Mouse (Mus musculus): ENCODE data around the gene Rpl29.

Rpl29 gene

DNA sequence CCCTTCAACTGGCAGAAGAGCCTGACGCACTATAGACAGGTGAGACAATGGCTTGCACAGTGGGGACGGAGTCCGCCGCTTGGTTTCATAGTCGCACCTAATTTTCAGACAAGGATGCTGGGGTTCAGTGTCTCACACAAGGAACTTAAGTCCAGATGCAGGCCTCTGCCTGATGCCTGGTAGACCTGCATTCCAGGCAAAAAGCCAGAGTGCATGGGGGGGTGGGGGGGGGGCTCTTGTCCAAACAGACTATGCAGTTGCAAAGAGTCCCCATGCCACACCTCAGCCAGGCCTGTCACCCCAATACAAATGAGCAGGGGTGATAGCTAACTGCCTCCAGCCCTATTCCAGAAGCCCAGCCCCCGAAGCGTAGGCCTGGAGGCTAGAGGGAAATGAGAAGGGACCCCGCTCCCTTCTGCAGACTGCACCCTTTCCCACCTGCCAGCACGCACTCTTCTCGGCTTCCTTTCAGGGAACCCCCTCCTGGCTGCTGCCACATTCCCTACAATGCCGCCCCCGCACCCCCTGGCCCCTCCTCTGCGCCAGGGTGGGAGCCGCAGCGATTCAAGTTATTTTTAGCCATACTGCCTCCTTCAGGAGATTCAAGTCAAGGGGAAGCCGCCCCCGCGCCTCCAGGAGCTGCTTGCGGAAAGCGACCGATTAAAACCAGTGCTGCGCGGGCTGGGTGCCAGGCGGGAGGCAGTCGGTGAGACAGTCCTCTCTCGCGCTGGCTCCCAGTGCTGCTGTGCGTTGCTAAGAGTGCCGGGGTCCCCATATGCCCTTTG lies 11.2 kb upstream of the Rpl29 start:
- peak; percentile 91 for DNase-seq (ENCODE audit: low spot score)

DNA sequence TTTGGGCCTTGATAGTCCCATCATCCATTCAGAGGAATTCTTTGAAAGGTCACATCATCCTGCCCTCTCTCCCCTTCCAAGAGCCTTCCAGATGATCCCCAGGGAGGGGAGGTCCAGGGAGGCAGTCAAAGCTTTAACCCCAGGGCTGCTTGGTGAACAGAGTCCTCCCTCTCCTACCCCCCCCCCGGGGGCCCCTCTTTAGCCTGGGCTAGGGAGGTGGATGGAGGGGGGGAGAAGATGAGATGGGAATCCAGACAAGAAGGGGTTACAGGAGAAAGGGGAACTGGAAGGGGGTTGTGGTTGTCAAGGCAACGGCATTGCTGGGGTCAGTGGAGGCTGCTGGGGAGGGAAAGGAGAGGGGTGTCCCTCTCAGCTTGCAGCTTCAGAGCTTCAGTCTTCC lies 8.6 kb upstream of the Rpl29 start:
- no peak for DNase-seq (ENCODE audit: low spot score)

DNA sequence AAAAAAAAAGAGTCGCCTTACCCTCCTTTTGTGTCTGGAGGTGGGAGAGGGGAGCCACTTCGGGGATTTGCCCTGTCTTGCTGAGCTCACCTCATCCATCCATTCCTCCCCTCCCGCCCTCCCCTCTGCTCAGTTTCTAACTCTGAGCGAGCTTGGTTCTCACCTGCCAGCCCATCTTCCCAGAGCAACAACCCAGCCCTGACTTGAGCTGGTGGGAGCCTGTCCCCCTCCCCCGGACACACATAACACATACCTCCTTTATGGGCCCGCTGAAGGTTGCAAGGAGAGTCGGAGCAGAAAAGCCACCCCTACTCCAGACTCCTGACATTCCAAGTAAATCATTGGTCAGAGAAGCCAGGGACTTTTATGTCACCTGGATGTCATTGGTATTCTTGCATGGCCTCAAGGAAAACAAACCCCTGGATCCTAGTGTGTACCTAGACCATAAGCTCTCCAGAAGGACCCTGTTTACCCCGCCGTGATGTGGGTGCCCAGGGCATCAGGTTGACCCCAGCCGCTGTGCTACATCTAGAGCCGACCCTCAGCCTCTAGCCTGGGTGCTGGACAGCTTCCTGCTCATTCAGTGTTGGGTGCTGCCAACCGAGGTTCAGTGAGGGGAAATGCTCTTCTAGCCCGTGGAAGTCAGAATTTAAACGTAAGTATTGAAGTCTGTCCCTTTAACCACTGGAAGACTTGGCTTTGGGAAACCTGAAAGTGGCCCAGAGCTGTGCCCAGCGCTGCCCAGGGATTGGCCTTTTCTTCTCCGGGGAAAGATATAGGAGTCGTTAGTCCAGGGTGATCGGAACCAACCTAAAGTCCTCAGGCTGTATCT lies 8.0 kb upstream of the Rpl29 start:
- no peak for DNase-seq (ENCODE audit: low spot score)

DNA sequence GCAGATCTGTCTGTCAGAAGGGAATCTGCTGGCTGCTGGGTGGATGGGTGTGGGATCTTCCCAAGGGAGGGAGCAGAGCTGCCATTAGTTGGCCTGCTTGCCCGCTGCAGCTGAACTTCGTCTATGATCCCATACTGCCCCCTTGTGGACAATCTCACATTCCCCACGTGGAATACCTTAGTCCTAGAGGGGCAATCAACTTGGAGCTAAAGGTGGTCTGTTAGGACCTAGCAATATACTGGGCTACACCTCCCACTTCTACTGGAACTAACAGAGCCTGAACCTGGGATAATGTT lies 7.4 kb upstream of the Rpl29 start:
- DNase-seq (ENCODE audit: low spot score), result peak; percentile 94

DNA sequence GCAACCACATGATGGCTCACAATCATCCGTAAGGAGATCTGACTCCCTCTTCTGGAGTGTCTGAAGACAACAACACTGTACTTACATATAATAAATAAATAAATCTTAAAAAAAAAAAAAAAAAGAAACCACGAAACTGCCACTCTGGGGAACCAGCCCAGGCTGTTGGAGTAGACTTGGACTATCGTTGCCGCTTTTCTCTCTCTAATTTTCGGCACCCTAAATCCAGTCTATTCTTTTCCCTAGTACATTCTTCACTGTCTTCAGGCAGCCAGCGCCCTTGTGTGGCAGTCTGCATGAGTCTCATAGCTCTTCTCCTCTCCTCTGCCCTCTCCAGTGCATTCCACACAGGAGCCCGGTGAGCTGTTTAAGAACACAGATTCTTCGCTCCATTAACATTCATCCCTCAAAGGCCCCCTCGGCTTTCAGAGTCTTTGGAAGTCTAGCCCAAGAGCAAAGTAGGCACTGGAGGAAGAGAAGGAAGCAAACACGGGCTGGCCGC lies 484 bp upstream of the Rpl29 start:
- DNase-seq (ENCODE audit: low spot score), result no peak

DNA sequence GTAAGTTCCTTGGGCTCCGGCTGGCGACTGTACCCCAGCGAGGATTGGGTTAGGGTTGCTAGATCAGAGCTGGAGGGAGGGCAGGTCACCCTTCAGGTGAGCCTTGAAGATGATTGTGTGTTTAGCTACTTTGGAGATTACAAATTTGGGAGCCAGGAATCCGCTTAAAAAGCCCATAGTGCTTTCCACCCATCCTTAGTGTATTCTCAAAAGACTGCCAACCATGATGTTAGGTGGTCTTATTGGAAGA lies 686 bp downstream of the Rpl29 start:
- no peak for DNase-seq (ENCODE audit: low spot score)

DNA sequence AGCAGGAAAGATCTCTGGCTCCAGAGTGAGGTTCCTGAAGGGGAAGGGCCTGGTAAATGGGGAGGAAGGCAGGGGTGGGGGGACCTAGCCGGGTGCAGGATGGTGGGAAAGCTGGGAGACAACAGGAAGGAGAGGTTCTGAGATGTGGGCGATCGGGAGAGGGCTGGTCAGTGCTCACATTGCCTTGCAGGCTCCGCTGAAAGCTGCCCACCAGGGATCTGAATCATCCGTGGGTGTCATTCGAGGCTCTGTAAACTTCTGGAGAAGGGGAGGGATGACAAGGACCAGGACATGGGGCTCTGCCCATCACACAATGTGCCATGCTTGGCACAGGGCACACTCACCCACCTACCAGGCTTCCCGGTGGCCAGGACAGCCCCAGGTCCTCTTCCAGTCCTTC lies 4.1 kb downstream of the Rpl29 start:
- no peak for DNase-seq (ENCODE audit: low spot score)

DNA sequence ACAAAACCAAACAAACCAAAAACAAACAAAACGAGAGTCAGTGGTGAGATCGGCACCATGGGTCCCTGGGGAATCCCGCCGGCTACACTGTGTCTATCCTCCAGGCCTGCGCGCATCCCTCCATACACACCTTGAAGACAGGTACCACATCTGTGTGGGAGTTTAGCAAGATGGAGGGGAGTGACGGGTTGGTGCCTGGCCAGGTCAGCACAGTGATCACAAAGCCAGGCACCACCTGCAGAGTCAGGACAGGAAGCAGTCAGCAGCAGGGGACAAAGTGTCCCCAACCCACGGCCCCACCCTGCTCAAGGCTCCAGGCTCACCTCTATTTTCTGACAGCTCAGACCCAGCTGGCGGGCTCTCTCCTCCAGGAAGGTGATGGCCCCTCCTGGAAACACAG lies 7.3 kb downstream of the Rpl29 start:
- DNase-seq (ENCODE audit: low spot score), result no peak

DNA sequence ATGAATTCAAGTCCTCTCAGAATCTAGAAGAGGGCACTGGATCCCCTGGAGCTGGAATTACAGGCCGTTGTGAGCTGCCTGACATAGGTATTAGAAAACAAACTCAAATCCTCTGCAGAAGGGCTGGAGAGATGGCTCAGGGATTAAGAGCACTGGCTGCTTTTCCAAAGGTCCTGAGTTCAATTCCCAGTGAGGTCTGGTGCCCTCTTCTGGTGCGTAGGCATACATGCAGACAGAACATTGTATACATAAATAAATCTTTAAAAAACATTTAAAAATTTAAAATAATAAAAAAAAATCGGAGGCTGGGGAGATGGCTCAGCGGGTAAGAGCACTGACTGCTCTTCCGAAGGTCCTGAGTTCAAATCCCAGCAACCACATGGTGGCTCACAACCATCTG lies 13.4 kb downstream of the Rpl29 start:
- no peak for DNase-seq (ENCODE audit: low spot score)

DNA sequence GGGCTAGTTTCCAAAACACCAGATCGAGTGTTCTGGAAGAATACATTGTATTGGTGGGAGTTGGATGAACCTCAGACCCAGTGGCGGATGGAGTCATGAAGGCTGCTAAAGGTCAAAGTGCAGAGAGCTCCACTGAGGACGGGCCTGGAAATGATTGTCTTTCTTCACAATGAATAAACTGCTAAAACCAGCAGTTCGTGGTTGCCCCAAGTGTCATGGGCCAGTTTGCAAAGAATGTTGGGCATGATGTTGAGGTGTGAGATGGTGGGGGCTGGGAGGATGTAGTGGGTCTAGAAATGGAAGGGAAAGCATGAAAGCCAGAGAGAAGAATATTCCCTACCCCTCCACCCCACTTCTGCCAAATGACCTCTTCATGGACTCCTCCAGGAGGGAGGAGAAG lies 15.6 kb downstream of the Rpl29 start:
- no peak for DNase-seq (ENCODE audit: low spot score)

DNA sequence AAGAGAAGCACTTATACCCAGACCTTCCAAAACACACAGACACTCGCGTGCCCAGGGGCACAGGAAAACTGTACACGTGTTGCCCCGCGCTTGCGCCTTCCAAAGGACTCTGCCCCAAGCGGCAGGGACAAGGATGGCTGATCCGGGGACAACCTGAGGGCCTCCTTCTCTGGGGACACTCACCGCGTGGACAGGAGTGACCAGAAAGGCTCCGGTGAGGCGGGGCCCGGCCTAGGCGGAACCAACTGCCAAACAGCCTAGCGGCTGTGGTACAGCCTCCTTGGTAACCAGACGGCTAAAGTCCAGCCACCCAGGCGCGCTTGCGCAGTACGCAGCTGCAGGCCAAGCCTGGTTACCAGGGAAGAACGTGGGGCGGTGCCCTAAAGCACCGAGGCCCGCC lies 18.1 kb downstream of the Rpl29 start, which contains the start of the genes Abhd14b and Abhd14a:
Abhd14b (plus strand) TSS at position 112 of the 400 bp plus-strand sequence.
Abhd14a (minus strand) TSS at position 331 of the 400 bp plus-strand sequence.
- peak; percentile 94 for DNase-seq (ENCODE audit: low spot score)

DNA sequence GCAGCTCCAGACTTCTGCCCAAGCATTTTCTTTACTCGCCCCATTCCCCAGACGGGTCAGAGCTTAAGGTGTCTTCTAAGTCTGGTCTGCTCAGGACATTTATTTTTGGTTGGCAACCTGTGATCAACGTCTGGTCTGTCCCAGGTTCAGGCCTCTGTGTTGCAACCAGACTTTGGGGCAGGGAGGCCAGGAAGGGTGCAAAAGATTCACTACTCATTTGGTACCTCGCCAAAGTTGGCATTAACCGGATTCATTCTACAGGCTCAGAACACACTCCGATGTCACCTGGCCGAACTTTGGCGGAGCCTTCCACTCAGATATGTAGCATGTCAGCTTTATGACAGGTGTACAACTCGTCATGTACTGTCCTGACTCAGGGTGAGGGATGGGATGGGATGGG lies 18.7 kb downstream of the Rpl29 start:
- no peak for DNase-seq (ENCODE audit: low spot score)

DNA sequence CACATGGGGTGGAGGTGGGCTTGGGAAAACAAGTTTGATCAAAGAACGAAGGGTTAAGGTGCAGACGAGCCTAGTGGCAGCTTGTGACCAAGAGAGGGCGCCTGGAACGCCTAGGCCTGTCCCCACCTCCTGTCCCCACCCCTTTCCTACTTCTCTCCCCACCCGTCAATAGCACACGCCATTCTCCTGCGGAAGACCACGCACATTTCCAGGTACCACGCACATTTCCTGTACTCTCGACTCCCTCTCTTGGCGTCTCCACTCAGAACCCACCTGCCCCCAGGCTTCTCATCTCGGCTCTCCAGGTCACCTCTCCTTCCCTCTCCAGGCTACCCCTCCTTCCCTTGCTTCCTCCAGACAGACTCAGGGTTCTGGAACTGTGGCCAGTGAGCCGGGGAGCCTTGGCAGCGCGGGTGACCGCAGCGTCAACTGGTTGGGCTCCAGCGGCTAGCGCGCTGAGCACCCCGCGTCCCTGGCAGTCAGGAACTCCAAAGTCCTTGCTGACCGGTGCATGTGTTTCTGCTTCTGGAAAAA lies 19.3 kb downstream of the Rpl29 start:
- peak; percentile 78 for DNase-seq (ENCODE audit: low spot score)

DNA sequence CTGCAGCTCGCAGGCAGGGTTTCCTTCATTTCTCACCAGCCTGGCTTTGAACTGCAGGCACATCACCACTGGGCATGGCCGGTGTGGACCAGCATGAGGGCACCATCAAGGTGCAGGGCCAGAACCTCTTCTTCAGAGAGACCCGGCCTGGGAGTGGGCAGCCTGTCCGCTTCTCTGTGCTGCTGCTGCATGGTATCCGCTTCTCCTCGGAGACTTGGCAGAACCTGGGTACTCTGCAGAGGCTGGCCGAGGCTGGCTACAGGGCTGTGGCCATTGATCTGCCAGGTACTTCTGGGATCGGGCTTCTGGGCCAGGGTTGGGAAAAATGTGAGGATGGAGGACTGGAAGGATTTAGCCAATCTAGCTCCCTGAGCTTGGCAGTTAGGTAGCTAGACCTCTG lies 20.7 kb downstream of the Rpl29 start:
- DNase-seq (ENCODE audit: low spot score), result no peak

DNA sequence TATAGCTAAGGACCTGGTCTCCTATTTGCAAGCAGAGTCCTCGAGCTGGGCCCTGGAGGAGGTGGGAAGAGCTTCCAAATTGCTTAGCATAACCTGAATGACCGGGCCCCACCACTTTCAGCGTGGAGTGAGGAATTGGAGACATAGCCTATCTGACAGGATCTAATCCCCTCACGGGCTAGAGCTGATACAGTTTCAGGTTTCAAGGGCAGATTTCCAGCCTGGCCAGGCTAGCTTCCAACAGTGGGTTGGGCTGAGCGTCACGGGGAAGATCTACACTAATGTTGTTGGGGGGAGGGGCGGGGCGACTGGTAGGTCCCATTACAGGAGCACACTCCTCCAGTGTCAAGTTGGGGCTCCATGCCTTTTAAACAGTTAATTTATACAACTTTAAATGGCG lies 21.4 kb downstream of the Rpl29 start:
- DNase-seq (ENCODE audit: low spot score), result peak; percentile 34

DNA sequence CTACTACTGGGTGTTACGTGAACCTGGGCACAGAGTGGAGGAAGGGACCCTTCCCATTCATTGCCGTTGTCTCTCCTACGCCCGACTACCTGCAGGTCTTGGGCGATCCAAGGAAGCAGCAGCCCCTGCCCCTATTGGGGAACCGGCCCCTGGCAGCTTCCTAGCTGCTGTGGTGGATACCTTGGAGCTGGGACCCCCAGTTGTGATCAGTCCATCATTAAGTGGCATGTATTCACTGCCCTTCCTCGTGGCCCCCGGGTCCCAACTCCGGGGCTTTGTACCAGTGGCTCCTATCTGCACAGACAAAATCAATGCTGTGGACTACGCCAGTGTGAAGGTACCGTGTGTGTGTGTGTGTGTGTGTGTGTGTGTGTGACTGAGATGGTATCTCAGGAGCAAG lies 22.0 kb downstream of the Rpl29 start:
- DNase-seq (ENCODE audit: low spot score), result no peak

DNA sequence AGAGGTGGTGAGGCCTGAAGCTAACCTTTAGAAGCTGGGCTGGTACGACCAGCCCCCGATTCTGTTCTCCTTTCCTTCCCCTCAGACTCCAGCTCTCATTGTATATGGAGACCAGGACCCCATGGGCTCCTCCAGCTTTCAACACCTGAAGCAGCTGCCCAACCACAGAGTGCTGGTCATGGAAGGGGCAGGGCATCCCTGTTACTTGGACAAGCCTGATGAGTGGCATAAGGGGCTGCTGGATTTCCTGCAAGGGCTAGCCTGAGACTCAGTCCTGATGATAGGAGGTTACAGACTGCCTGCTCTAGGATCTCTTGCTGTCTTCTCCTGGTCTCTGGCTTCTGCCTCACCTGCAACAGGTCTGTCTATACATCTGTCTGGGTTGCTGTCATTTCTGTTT lies 22.6 kb downstream of the Rpl29 start:
- no peak for DNase-seq (ENCODE audit: low spot score)

DNA sequence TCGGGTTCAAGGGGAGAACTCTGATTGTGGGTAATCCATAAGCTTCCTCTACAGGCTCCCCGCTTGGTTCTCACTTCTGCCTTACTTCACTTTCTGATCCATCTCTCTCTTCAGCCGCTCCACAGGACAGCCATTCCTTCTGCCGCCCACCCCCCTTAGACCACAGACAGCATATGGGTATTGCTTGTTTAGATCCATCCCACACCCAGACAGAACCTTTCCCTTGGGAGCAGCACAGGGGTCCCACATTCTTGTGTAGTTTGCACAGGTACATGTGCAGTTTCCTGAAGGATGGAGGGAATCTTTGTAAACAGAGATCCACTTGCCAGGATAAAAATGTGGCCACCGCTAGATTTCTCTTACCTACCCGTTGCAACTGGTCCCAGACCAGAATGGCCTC lies 23.1 kb downstream of the Rpl29 start:
- DNase-seq (ENCODE audit: low spot score), result no peak

DNA sequence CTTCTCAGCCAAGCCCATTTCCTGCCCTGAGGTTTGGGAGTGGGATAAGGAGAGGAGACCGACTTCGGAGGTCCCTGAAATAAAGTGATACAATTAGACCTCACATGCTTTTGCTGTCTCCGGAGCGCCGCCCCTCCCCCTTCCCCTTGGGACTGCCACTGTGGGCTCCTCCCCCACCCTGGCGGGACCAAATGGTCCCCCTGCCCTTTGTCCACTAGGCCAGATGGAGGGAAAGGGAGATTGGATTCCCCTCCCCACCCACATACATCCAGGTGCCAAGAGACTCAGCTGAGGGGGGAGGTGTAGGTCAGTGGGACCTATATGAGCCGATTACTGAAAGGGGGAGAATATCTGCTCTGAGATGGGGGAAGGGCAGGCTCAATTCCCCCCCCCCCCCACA lies 23.6 kb downstream of the Rpl29 start:
- DNase-seq (ENCODE audit: low spot score), result peak; percentile 63

DNA sequence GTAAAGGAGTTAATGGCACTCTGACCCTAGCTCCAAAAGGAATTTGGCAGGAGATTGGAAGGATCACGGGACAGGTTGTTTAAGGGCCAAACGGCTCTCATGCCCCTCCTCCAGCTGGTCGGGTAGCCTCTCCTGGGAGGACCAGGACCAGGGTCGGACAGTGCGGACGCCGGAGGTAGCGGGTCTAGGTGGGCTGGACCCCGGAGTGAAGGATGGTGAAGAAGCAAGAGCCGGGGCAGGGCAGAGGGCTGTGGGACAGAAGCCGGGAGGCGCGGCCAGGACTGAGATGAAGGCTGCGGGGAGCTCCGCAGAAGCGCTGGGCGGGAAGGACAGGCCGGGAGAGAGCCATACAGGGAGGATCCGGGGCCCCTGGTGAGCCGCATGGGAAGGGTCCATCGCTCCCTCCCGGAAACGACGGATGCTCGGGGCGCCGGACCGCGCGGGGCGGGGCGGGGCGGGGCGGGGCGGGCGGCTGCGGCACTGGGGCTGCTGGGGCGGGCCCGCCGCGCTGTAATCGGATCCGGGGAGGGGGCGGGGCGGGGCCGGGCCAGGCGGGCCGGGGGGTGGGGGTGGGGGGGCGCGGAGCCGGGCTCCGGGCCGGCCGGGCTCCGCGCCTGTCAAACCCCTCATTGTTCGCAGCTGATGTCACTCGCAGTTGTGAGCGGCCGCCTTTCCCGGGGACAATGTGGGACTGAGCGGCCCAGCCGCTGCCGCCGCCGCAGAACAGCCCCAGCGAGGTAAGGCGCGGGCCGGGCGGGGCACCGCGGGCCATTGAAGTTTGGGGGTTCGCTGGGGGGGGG lies 24.2 kb downstream of the Rpl29 start, which contains the start of gene Pcbp4:
Pcbp4 (plus strand) TSS at position 21 of the 800 bp plus-strand sequence.
- DNase-seq (ENCODE audit: low spot score), result peak; percentile 71

DNA sequence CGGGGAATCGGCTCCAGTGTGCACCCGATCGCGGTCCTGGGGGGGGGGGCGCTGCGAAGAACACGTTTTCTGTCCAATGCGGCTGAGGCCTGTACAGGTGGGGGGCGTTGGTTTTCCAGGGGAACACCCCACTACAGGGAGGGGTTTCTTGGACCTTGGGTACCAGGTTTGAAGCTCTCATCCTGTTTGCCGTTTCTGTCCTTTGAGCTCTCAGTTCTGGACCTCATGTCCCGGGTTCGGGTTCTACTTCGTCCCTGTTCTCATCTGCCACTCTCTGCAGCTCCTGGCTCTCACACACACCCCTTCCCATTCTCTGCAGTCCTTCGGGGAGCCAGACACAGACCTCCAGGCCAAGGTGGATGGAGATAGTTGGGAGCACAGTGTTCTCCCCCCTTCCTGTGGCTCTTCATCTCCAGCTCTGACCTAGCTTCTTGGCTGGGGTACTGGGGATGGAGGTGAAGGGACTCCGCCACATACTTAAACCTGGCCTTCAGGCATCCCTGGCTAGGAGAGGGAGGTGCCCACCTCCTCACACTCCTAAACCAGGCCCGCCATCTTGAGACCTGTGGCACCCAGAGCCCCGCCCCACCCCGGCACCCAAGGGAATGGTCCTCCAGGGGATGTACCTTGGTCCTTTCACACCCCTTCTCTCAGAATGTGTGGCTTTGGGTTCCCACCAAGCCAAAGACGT lies 25.0 kb downstream of the Rpl29 start:
- peak; percentile 36 for DNase-seq (ENCODE audit: low spot score)
